Mouse (Mus musculus) kidney, adult 2 months (tissue): ENCODE data around the gene Gemin8.

Source experiments
- CTCF ChIP-seq: fragments of 200-500 bp; conservative IDR thresholded peaks from 2 replicates; pipeline ENCODE4 v1.5.1; 2011; ENCODE audit warnings: low read depth, mild to moderate bottlenecking, control low read depth, low read length, moderate library complexity, mixed read lengths; ENCODE audit not compliant: insufficient read depth, insufficient read length
- POLR2A ChIP-seq: fragments of 200-500 bp; IDR thresholded peaks from one replicate; pipeline ENCODE4 v1.6.1; 2011; ENCODE audit warnings: low read depth, low read length, control low read depth

- TF ChIP-seq CTCF (no peak), POLR2A (no peak)
Observed at GRCm38 (mm10) chrX:166172041-166172440, 1.8 kb downstream of the Gemin8 start.
